Mouse (Mus musculus): ENCODE data around the gene Isy1. TPM values are rescaled to one million over a fixed set of nuclear protein-coding genes. Genes with fewer than 3 reads are reported as not detected.

Gene Isy1
- total and polyA plus RNA-seq, 3 experiments: 43.8 to 140 (median 77.4) TPM

Other genes with a start within 250 kb of the Isy1 start
- 0.08 TPM in 2 replicates for gene Prokr1, start 248.1 kb downstream of the Isy1 start, total RNA-seq (2012; rRNA removed)
- gene Prokr1, start 248.1 kb downstream of the Isy1 start, total RNA-seq (2014; rRNA removed): not detected in 2 replicates
- gene Prokr1, start 248.1 kb downstream of the Isy1 start, polyA plus RNA-seq (2012; ENCODE audit: insufficient read length, low read depth): 0.14 TPM in 1 of 2 replicates, not detected in the other
- gene Aplf, start 166.6 kb downstream of the Isy1 start, total RNA-seq (2012; rRNA removed): 9.1 and 10.3 TPM in 2 replicates
- gene Aplf, start 166.6 kb downstream of the Isy1 start, total RNA-seq (2014; rRNA removed): 13.8 and 15.8 TPM in 2 replicates
- 11.1 and 11.9 TPM in 2 replicates for gene Aplf, start 166.6 kb downstream of the Isy1 start, polyA plus RNA-seq (2012; ENCODE audit: insufficient read length, low read depth)
- not detected in 2 replicates for gene Efcc1, start 107.9 kb downstream of the Isy1 start, total RNA-seq (2012; rRNA removed)
- gene Efcc1, start 107.9 kb downstream of the Isy1 start, total RNA-seq (2014; rRNA removed): not detected in 2 replicates
- 0.14 and 0.18 TPM in 2 replicates for gene Efcc1, start 107.9 kb downstream of the Isy1 start, polyA plus RNA-seq (2012; ENCODE audit: insufficient read length, low read depth)
- gene Gp9, start 60.7 kb downstream of the Isy1 start, total RNA-seq (2012; rRNA removed): not detected in 2 replicates
- not detected in 2 replicates for gene Gp9, start 60.7 kb downstream of the Isy1 start, total RNA-seq (2014; rRNA removed)
- not detected in 2 replicates for gene Gp9, start 60.7 kb downstream of the Isy1 start, polyA plus RNA-seq (2012; ENCODE audit: insufficient read length, low read depth)
- gene Rab43, start 26.6 kb downstream of the Isy1 start, total RNA-seq (2012; rRNA removed): 10.3 and 11.4 TPM in 2 replicates
- gene Rab43, start 26.6 kb downstream of the Isy1 start, total RNA-seq (2014; rRNA removed): 2.8 and 4.3 TPM in 2 replicates
- 16.1 and 23.4 TPM in 2 replicates for gene Rab43, start 26.6 kb downstream of the Isy1 start, polyA plus RNA-seq (2012; ENCODE audit: insufficient read length, low read depth)
- 13.0 and 15.7 TPM in 2 replicates for gene Gm45140, start 3.0 kb downstream of the Isy1 start, total RNA-seq (2012; rRNA removed)
- gene Gm45140, start 3.0 kb downstream of the Isy1 start, total RNA-seq (2014; rRNA removed): 4.3 and 5.5 TPM in 2 replicates
- gene Gm45140, start 3.0 kb downstream of the Isy1 start, polyA plus RNA-seq (2012; ENCODE audit: insufficient read length, low read depth): 25.7 and 37.6 TPM in 2 replicates
- gene Cnbp, start 12.3 kb upstream of the Isy1 start, total RNA-seq (2012; rRNA removed): 558 and 652 TPM in 2 replicates
- 838 and 876 TPM in 2 replicates for gene Cnbp, start 12.3 kb upstream of the Isy1 start, total RNA-seq (2014; rRNA removed)
- 649 and 743 TPM in 2 replicates for gene Cnbp, start 12.3 kb upstream of the Isy1 start, polyA plus RNA-seq (2012; ENCODE audit: insufficient read length, low read depth)
- 85.1 and 99.3 TPM in 2 replicates for gene Copg1, start 49.0 kb upstream of the Isy1 start, total RNA-seq (2012; rRNA removed)
- 75.6 and 78.3 TPM in 2 replicates for gene Copg1, start 49.0 kb upstream of the Isy1 start, total RNA-seq (2014; rRNA removed)
- 81.3 and 91.9 TPM in 2 replicates for gene Copg1, start 49.0 kb upstream of the Isy1 start, polyA plus RNA-seq (2012; ENCODE audit: insufficient read length, low read depth)
- 8.4 and 11.8 TPM in 2 replicates for gene Hmces, start 75.1 kb upstream of the Isy1 start, total RNA-seq (2012; rRNA removed)
- 0.31 and 0.73 TPM in 2 replicates for gene Hmces, start 75.1 kb upstream of the Isy1 start, total RNA-seq (2014; rRNA removed)
- 0.99 and 1.4 TPM in 2 replicates for gene Hmces, start 75.1 kb upstream of the Isy1 start, polyA plus RNA-seq (2012; ENCODE audit: insufficient read length, low read depth)
- gene H1fx, start 142.8 kb upstream of the Isy1 start, total RNA-seq (2012; rRNA removed): 0.08 TPM in 1 of 2 replicates, not detected in the other
- not detected in 2 replicates for gene H1fx, start 142.8 kb upstream of the Isy1 start, total RNA-seq (2014; rRNA removed)
- not detected in 2 replicates for gene H1fx, start 142.8 kb upstream of the Isy1 start, polyA plus RNA-seq (2012; ENCODE audit: insufficient read length, low read depth)
- 58.6 and 64.1 TPM in 2 replicates for gene Rab7, start 206.5 kb upstream of the Isy1 start, total RNA-seq (2012; rRNA removed)
- 56.4 and 68.9 TPM in 2 replicates for gene Rab7, start 206.5 kb upstream of the Isy1 start, total RNA-seq (2014; rRNA removed)
- 361 and 367 TPM in 2 replicates for gene Rab7, start 206.5 kb upstream of the Isy1 start, polyA plus RNA-seq (2012; ENCODE audit: insufficient read length, low read depth)
- gene Rpn1, start 245.7 kb upstream of the Isy1 start, total RNA-seq (2012; rRNA removed): 260 and 327 TPM in 2 replicates
- 299 and 366 TPM in 2 replicates for gene Rpn1, start 245.7 kb upstream of the Isy1 start, total RNA-seq (2014; rRNA removed)
- gene Rpn1, start 245.7 kb upstream of the Isy1 start, polyA plus RNA-seq (2012; ENCODE audit: insufficient read length, low read depth): 320 and 339 TPM in 2 replicates

All from CH12.LX (cell line).